Mouse (Mus musculus) small intestine, adult 2 months (tissue): ENCODE measurements around the gene Umad1. TPM values are rescaled to one million over a fixed set of nuclear protein-coding genes. Genes with fewer than 3 reads are reported as not detected.

Experiments used
- H3K27ac ChIP-seq: fragments of 200-500 bp; 2 replicates; pipeline ENCODE4 v1.5.1; 2012; ENCODE audit warnings: low read depth, low read length, control low read depth, inconsistent platforms; ENCODE audit not compliant: insufficient read depth
- H3K27me3 ChIP-seq: fragments of 200-500 bp; 2 replicates; pipeline ENCODE4 v1.6.1; 2012; ENCODE audit warnings: mild to moderate bottlenecking, moderate library complexity, low read length, inconsistent platforms; ENCODE audit not compliant: control insufficient read depth, insufficient read depth
- H3K36me3 ChIP-seq: fragments of 200-500 bp; 2 replicates; pipeline ENCODE4 v1.6.1; 2012; ENCODE audit warnings: mild to moderate bottlenecking, low read length, control low read depth, inconsistent platforms; ENCODE audit not compliant: control insufficient read depth, insufficient read depth
- H3K4me1 ChIP-seq: fragments of 200-500 bp; 2 replicates; pipeline ENCODE4 v1.6.1; 2012; ENCODE audit warnings: low read length, inconsistent platforms, mixed read lengths; ENCODE audit not compliant: control insufficient read depth, insufficient read depth, insufficient read length
- H3K4me3 ChIP-seq: fragments of 200-500 bp; 2 replicates; pipeline ENCODE4 v1.5.1; 2012; ENCODE audit warnings: low read depth, mild to moderate bottlenecking, control low read depth, inconsistent platforms, low read length, moderate library complexity
- CTCF ChIP-seq: fragments of 200-500 bp; IDR thresholded peaks from 2 replicates; pipeline ENCODE4 v1.5.1; 2012; ENCODE audit warnings: low read depth, mild to moderate bottlenecking, control low read depth, inconsistent platforms, low read length, moderate library complexity, mixed read lengths; ENCODE audit not compliant: insufficient replicate concordance, insufficient read length; ENCODE audit errors: extremely low read depth
- POLR2A ChIP-seq: fragments of 200-500 bp; IDR thresholded peaks from 2 replicates; pipeline ENCODE4 v1.6.1; 2012; ENCODE audit warnings: low read depth, mild to moderate bottlenecking, control low read depth, inconsistent platforms, low read length, moderate library complexity
- WGBS: fragments of 180-500 bp; shearing (Covaris S2); methylation state at CpG from one replicate; pipeline ENCODE4 v1.1.7; 2018; 5-methylcytosine and 5-hydroxymethylcytosine counted together
- polyA plus RNA-seq: library from polyadenylated mRNA; depleted of rRNA; stranded (reverse); fragments of >200 nt; gene quantifications from 2 replicates; pipeline ENCODE4 v1.2.3, GENCODE M21; 2012

Gene Umad1
- polyA plus RNA-seq, 1 experiment, result 9.0 TPM

DNA sequence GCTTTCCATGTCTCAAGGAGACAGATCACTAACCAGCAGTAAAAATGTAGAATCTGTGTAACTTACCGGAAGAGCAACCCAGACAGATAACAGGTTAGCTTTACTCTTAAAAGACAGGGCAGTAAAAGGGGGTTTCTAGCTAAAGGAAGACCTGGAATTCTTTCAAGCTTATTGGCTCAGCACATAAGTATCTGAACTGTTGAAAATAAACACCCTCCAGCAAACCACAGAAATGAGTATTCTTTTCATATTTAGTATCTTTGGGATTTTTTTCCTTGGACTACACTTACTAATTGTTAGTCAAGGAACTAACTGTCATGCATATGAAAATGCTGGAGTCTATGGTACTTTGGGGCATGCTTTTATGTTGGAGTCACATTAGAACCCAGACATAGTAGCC lies 89.3 kb downstream of the Umad1 start:
- no peaks in the 10 kb centered on the region for H3K36me3 ChIP-seq
- no peak overlapping the region for H3K4me3 ChIP-seq
- peaks cover 5% of the 10 kb centered on the region; the same call in 1 of the 2 replicates for H3K4me1 ChIP-seq
- no peaks in the 10 kb centered on the region for H3K27me3 ChIP-seq
- TF ChIP-seq POLR2A, result no peak
- TF ChIP-seq CTCF, result no peak
- no peak overlapping the region for H3K27ac ChIP-seq
- 94% methylated on average over 1 of the region's 1 CpGs for WGBS

DNA sequence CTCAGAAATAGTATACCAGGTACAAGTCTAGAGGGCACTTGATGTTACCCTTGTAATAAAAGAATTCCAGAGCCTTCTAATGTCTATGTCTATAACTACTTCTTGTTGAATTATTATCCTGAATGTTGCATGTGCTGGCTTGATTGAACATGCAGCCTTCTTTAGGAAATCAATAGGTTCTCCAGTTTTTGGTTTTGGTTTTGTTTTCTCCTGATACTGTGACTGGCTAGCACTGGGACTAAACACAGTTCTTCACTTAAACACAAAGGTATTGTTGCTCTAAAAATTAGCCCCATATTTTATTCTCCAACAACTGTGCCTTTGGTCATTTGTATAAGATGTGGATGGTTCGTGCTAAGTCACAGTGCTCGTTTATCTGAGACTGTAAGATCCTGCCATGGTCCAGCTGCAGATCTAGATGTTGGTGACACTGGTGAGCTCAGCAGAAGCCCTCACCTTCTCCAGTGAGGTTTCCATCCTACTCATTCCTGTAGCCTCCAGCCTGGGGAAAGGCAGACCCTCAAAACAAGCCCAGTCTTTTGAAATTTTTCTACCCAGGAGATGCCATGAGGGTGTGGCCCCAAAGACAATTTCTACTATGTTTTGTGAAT lies 90.1 kb downstream of the Umad1 start:
- WGBS, result 82% methylated on average over 2 of the region's 2 CpGs
- no peak for TF ChIP-seq POLR2A
- TF ChIP-seq CTCF, result no peak
- Histone ChIP-seq H3K27me3 (no peaks in the 10 kb centered on the region), H3K27ac (no peak overlapping the region), H3K4me3 (no peak overlapping the region), H3K4me1 (no peaks in the 10 kb centered on the region; the same call in 1 of the 2 replicates), H3K36me3 (no peaks in the 10 kb centered on the region)

GRCm38 (mm10) chr6:8351507-8351906 lies 92.4 kb downstream of the Umad1 start:
- no peak for TF ChIP-seq POLR2A
- TF ChIP-seq CTCF, result no peak
- Histone ChIP-seq H3K27ac (no peak overlapping the region), H3K4me3 (no peak overlapping the region), H3K27me3 (no peaks in the 10 kb centered on the region), H3K36me3 (no peaks in the 10 kb centered on the region), H3K4me1 (no peaks in the 10 kb centered on the region; the same call in 1 of the 2 replicates)
- WGBS, result 86% methylated on average over 2 of the region's 2 CpGs

GRCm38 (mm10) chr6:8352533-8353168 lies 93.6 kb downstream of the Umad1 start:
- no peak overlapping the region for H3K4me3 ChIP-seq
- 75% methylated on average over 12 of the region's 12 CpGs for WGBS
- no peaks in the 10 kb centered on the region for H3K36me3 ChIP-seq
- H3K27me3 ChIP-seq, result no peaks in the 10 kb centered on the region
- no peaks in the 10 kb centered on the region for H3K4me1 ChIP-seq
- no peak for TF ChIP-seq POLR2A
- TF ChIP-seq CTCF, result no peak
- H3K27ac ChIP-seq, result no peak overlapping the region

- WGBS, result 74% methylated on average over 4 of the region's 4 CpGs
- no peak overlapping the region for H3K4me3 ChIP-seq
- TF ChIP-seq CTCF (no peak), POLR2A (no peak)
- H3K27me3 ChIP-seq, result no peaks in the 10 kb centered on the region
- H3K36me3 ChIP-seq, result no peaks in the 10 kb centered on the region
- H3K27ac ChIP-seq, result no peak overlapping the region
- no peaks in the 10 kb centered on the region for H3K4me1 ChIP-seq
These were observed 94.4 kb downstream of the Umad1 start for GRCm38 (mm10) chr6:8353461-8353860.

GRCm38 (mm10) chr6:8354846-8355245 lies 95.8 kb downstream of the Umad1 start:
- WGBS, result 84% methylated on average over 4 of the region's 4 CpGs
- no peak overlapping the region for H3K27ac ChIP-seq
- no peak for TF ChIP-seq POLR2A
- no peak for TF ChIP-seq CTCF
- H3K4me1 ChIP-seq, result no peaks in the 10 kb centered on the region
- no peak overlapping the region for H3K4me3 ChIP-seq
- H3K36me3 ChIP-seq, result no peaks in the 10 kb centered on the region
- H3K27me3 ChIP-seq, result no peaks in the 10 kb centered on the region

DNA sequence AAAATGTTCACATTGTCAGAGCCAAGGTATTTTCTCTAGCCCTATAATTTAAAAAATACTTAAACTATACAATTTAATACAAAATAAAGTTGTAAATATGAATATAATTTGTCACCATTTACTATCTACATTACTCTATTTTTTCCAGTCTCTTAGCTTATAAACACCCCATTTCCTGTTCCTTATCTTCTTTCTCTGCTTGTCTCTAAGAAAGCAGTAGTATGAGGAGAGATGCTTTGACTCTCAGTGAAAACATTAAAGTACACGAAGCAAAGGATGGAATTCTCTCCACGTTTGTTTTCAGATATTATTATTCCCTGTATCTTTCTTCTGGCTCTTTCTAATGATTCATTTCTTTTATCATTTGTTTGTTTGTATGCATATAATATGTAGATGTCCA lies 99.1 kb downstream of the Umad1 start:
- H3K27ac ChIP-seq, result no peak overlapping the region
- TF ChIP-seq CTCF (no peak), POLR2A (no peak)

More for the DNA sequence above, 99.1 kb downstream of the Umad1 start:
- Histone ChIP-seq H3K4me3 (no peak overlapping the region), H3K36me3 (no peaks in the 10 kb centered on the region), H3K4me1 (no peaks in the 10 kb centered on the region), H3K27me3 (no peaks in the 10 kb centered on the region)
- WGBS, result 60% methylated on average over 2 of the region's 2 CpGs
